Mouse (Mus musculus) liver, embryonic 14 days (tissue): ENCODE measurements around the gene Gm7029. TPM values are rescaled to one million over a fixed set of nuclear protein-coding genes. Genes with fewer than 3 reads are reported as not detected.

Experiments used
- polyA plus RNA-seq: library from polyadenylated mRNA; depleted of rRNA; stranded (reverse); fragments of >200 nt; gene quantifications from 2 replicates; pipeline ENCODE4 v1.2.3, GENCODE M21; 2012; rRNA removed

Gm7029 gene
- polyA plus RNA-seq: not detected in 2 replicates

GRCm38 (mm10) chr17:33873537-33873936 lies at the start of gene Gm7029:
TSS of gene Gm7029 (plus strand) at chr17:33873837.

GRCm38 (mm10) chr17:33824084-33824996 lies 49.3 kb upstream of the Gm7029 start, which contains the start of the genes Rps28 and Ndufa7:
TSS of gene Rps28 (minus strand) at chr17:33824562.
TSS of gene Ndufa7 (plus strand) at chr17:33824572.

GRCm38 (mm10) chr17:33842966-33843795 lies 30.5 kb upstream of the Gm7029 start, which contains the start of gene Cd320:
TSS of gene Cd320 (plus strand) at chr17:33843091.

GRCm38 (mm10) chr17:33890533-33891059 lies 17.0 kb downstream of the Gm7029 start, which contains the start of gene Kifc1:
TSS of gene Kifc1 (minus strand) at chr17:33890661.

GRCm38 (mm10) chr17:33904835-33905234 lies 31.2 kb downstream of the Gm7029 start, which contains the start of gene Platr17:
TSS of gene Platr17 (plus strand) at chr17:33905135.

GRCm38 (mm10) chr17:33909077-33909868 lies 35.6 kb downstream of the Gm7029 start, which contains the start of gene Daxx:
TSS of gene Daxx (plus strand) at chr17:33909414.

DNA sequence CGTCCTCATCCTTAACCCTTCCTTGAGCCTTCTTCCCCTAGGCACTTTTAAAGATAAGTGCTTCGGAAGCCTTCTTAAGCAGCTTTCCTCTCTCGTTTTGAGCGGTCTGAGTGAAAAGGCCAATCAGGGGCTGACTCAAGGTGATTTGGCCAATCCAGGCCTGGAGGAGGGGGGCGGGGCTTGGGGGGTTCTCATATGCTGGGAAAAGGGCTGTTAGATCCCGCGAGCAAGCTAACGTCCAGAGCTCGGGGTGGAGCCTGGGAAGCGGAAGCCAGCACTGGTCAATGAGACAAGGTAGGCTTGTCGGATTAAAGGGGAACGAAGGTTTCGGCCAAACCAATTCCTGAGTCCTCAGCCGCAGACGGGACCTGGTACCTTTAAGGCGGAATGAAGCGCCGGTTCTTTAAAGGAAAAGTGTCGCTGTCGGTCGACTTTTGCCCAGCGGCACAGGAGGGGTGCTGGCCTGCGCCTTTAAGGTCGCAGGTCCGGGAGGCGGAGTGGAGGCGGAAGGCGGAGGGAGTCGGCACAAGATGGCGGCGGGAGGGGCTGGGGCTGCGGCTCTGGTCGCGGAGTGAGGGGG lies 42.1 kb downstream of the Gm7029 start, which contains the start of the genes Tapbp and Zbtb22:
Gene Tapbp (plus strand): TSS at position 229 of the 580 bp plus-strand sequence.
Gene Zbtb22 (plus strand): TSS at position 234 of the 580 bp plus-strand sequence.

Other genes with a start within 250 kb of the Gm7029 start
- gene Zfp414, start 244.7 kb upstream of the Gm7029 start, polyA plus RNA-seq: 18.4 and 23.1 TPM in 2 replicates
- gene Pram1, start 235.8 kb upstream of the Gm7029 start, polyA plus RNA-seq: 1.1 and 1.8 TPM in 2 replicates
- gene Hnrnpm, start 187.0 kb upstream of the Gm7029 start, polyA plus RNA-seq: 158 and 161 TPM in 2 replicates
- 133 and 171 TPM in 2 replicates for gene March2, start 155.2 kb upstream of the Gm7029 start, polyA plus RNA-seq
- gene Rab11b, start 113.3 kb upstream of the Gm7029 start, polyA plus RNA-seq: 84.2 and 94.7 TPM in 2 replicates
- gene Angptl4, start 92.0 kb upstream of the Gm7029 start, polyA plus RNA-seq: 5.3 and 6.5 TPM in 2 replicates
- gene Kank3, start 63.3 kb upstream of the Gm7029 start, polyA plus RNA-seq: 7.5 and 8.2 TPM in 2 replicates
- gene Rps28, start 49.3 kb upstream of the Gm7029 start, polyA plus RNA-seq: 798 and 847 TPM in 2 replicates
- gene Ndufa7, start 49.3 kb upstream of the Gm7029 start, polyA plus RNA-seq: 125 and 147 TPM in 2 replicates
- gene Cd320, start 30.7 kb upstream of the Gm7029 start, polyA plus RNA-seq: 6.8 TPM in 2 replicates
- 37.2 and 40.2 TPM in 2 replicates for gene Kifc1, start 16.8 kb downstream of the Gm7029 start, polyA plus RNA-seq
- 0.45 and 0.64 TPM in 2 replicates for gene Platr17, start 31.3 kb downstream of the Gm7029 start, polyA plus RNA-seq
- 13.5 and 16.7 TPM in 2 replicates for gene Daxx, start 35.6 kb downstream of the Gm7029 start, polyA plus RNA-seq
- 8.7 and 12.3 TPM in 2 replicates for gene Tapbp, start 42.1 kb downstream of the Gm7029 start, polyA plus RNA-seq
- gene Zbtb22, start 42.1 kb downstream of the Gm7029 start, polyA plus RNA-seq: 10.9 and 11.4 TPM in 2 replicates
- 15.3 and 15.4 TPM in 2 replicates for gene Rgl2, start 55.7 kb downstream of the Gm7029 start, polyA plus RNA-seq
- 72.9 and 74.1 TPM in 2 replicates for gene Pfdn6, start 66.5 kb downstream of the Gm7029 start, polyA plus RNA-seq
- gene Wdr46, start 66.8 kb downstream of the Gm7029 start, polyA plus RNA-seq: 17.6 and 21.4 TPM in 2 replicates
- 1.0 and 1.2 TPM in 2 replicates for gene B3galt4, start 77.7 kb downstream of the Gm7029 start, polyA plus RNA-seq
- 15.7 and 18.1 TPM in 2 replicates for gene Vps52, start 82.0 kb downstream of the Gm7029 start, polyA plus RNA-seq
- gene Rps18, start 82.2 kb downstream of the Gm7029 start, polyA plus RNA-seq: 1,154 and 1,315 TPM in 2 replicates
- 115 and 137 TPM in 2 replicates for gene H2-K1, start 126.5 kb downstream of the Gm7029 start, polyA plus RNA-seq
- 9.6 and 10.5 TPM in 2 replicates for gene Ring1, start 150.8 kb downstream of the Gm7029 start, polyA plus RNA-seq
- gene H2-Ke6, start 154.2 kb downstream of the Gm7029 start, polyA plus RNA-seq: 28.0 and 29.0 TPM in 2 replicates
- 27.2 and 30.7 TPM in 2 replicates for gene Slc39a7, start 157.8 kb downstream of the Gm7029 start, polyA plus RNA-seq
- 15.0 and 18.0 TPM in 2 replicates for gene Rxrb, start 158.0 kb downstream of the Gm7029 start, polyA plus RNA-seq
- 0.27 and 0.33 TPM in 2 replicates for gene Col11a2, start 165.6 kb downstream of the Gm7029 start, polyA plus RNA-seq
- gene H2-Oa, start 218.5 kb downstream of the Gm7029 start, polyA plus RNA-seq: 0.32 and 0.41 TPM in 2 replicates
- 2.2 and 3.2 TPM in 2 replicates for gene H2-DMa, start 245.7 kb downstream of the Gm7029 start, polyA plus RNA-seq
- 53.0 and 53.8 TPM in 2 replicates for gene Brd2, start 248.8 kb downstream of the Gm7029 start, polyA plus RNA-seq